Mouse (Mus musculus): ENCODE data around the gene Macrod1.

Gene Macrod1

DNA sequence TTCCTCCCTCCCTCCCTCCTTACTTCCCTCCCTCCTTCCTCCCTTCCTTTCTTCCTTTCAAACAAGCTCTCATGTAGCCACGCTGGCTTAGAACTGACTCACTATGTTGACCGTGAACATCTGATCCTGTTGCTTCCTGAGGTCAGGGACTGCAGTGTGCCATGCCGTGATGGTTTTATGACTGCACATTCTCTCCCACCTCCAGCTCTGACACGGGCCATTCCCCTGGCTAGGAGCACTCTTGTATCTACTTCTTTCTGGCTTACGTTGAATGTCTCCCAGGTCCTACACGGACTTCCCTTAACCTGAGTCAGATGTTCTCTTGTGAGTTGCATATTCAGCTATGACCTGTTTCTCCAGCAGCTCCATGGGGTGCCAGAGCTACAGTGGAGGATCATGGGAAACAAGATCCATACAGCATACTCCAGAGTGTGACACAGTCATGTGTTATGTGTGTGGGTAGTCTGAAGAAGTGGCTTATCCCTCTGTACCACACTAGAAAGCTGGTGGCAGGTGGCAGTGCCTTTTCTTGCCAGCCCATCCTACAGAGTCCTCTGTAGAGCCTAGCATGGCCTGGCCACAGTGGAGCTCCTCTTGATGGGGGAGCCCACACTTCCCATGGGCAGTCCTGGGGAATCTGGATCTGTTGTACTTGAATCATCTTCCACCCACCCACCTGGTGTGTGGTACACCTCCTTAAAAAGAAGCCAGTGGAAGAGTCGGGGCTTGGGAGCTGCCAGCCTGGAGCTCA lies 25.1 kb downstream of the Macrod1 start:
- no peak for DNase-seq (ENCODE audit: low read depth, low spot score)

GRCm38 (mm10) chr19:7083035-7083794 lies 26.6 kb downstream of the Macrod1 start:
- no peak for DNase-seq (ENCODE audit: low read depth, low spot score)

GRCm38 (mm10) chr19:7084734-7085133 lies 28.1 kb downstream of the Macrod1 start:
- DNase-seq (ENCODE audit: low read depth, low spot score) = no peak

DNA sequence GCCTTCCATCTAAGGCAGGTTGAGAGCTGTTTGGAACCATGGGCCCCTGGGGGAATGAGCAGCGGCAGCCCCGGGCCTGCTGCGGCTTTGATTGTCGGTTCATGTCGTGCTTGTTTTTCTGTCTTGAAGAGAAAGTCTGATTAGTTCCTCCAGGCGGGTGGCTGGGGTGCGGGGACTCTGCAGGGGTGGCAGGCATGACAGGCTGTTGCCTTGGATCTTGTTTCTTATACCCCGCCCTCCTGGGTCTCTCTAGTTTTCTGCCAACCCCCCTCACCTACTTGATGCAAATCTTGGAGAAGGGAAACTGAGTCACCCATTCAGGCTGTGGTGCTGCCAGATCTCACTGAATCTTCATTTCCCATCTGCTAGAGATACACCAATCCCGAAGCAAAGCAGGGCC lies 31.9 kb downstream of the Macrod1 start:
- DNase-seq (ENCODE audit: low read depth, low spot score) = no peak

- DNase-seq (ENCODE audit: low read depth, low spot score) = no peak
Observed at GRCm38 (mm10) chr19:7089050-7089449, 32.4 kb downstream of the Macrod1 start.

DNA sequence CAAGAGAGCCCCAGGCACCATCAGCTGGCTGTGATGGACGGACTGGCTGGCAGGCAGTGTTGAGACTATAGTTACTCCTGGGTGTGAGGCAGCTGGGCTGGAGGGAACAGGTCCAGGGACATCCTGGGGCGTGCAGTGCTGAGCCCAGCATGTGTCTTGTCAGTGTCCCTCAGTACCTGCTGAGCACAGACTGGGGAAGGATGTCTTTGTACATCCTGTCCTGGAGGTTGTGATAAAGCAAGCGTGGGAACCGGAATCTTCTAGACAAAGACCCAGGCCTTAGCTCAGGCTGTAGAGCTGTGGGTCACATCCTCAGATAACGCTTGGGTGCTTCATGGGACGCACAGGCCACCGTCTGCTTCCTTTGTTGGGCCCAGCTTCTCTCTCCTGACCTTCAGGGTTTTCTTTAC lies 33.2 kb downstream of the Macrod1 start:
- DNase-seq (ENCODE audit: low read depth, low spot score) = no peak

DNA sequence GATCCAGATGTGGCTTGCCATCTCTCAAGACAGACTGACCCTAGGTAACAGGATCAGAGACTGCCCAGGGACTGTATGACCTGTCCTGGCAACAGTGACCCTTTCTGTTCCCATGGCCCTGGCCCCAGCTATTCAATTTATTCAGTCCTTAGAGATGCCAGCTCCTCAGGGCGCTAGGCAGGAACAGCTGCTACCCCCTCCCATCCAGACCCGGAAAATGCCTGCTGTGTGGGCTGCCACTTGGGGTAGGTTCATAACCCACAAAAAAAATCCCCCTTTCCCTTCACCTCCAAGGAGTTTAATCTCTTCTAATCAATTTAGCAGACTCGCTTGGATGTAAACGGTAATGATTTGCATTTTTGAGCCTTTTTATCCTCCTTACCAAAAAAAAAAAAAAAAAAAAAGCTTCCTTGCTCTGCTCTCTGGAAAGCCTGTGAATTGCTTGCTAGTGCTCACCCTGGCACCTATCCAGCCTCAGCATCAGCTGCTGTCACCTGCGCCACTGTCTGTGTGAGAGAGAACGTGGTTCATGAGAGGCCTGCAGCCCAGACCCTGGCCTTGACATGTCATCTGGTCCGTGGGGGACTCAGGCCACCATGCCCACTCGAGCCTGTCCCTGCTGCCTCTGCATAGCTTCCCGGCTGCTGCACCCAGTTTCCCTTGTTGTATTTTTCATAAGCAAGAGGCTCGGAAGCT lies 33.9 kb downstream of the Macrod1 start:
- DNase-seq (ENCODE audit: low read depth, low spot score) = no peak

DNA sequence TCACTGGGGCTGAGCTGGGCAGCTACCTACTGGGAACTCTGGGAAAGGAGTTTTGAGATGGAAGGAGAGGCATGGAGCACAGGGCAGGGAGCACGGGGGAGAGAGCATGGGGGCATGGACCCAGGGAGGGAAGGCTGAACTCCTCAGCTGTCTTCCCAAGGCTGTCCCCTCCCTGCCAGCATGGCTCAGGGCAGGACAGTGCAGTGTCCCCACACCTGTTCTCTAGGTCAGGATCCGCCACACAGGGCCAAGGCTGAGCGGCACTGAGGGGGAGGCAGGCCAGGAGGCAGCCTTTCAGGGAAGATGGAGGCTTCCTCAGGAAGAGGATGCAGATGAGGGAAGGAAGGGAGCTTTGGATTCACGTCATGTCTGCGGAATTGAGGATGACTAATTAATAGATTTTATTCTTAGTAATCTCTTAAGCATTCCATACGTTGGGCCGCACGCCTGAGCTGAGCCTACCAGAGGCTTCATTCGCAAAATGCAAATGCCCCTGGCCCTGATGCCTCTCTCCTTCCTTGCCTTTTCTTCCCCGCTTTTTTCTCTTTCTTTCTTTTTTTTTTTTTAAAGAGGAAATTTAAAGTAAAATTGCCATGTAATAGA lies 34.9 kb downstream of the Macrod1 start:
- no peak for DNase-seq (ENCODE audit: low read depth, low spot score)

GRCm38 (mm10) chr19:7092756-7093155 lies 36.1 kb downstream of the Macrod1 start:
- DNase-seq (ENCODE audit: low read depth, low spot score) = no peak

GRCm38 (mm10) chr19:7099620-7100155 lies 43.1 kb downstream of the Macrod1 start:
- DNase-seq (ENCODE audit: low read depth, low spot score) = no peak

DNA sequence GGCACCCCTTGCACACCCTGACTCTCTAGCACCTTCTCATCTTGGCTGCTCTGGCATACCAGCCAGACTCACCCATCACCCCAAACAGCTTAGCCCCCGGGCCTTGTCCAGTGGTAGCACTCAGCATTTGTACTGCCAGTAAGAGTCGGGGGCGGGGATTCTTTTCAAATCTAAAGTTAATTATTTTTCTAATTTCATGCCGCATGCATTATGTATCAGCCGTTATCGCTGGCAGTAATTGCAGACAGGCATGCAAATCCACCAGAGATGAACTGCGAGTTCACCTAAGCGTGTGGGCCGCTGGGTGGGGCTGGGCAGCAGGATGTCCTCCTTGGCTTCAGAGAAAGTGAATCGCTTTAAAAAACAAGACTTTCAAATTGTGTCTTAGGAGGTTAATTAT lies 45.4 kb downstream of the Macrod1 start:
- DNase-seq (ENCODE audit: low read depth, low spot score) = no peak

DNA sequence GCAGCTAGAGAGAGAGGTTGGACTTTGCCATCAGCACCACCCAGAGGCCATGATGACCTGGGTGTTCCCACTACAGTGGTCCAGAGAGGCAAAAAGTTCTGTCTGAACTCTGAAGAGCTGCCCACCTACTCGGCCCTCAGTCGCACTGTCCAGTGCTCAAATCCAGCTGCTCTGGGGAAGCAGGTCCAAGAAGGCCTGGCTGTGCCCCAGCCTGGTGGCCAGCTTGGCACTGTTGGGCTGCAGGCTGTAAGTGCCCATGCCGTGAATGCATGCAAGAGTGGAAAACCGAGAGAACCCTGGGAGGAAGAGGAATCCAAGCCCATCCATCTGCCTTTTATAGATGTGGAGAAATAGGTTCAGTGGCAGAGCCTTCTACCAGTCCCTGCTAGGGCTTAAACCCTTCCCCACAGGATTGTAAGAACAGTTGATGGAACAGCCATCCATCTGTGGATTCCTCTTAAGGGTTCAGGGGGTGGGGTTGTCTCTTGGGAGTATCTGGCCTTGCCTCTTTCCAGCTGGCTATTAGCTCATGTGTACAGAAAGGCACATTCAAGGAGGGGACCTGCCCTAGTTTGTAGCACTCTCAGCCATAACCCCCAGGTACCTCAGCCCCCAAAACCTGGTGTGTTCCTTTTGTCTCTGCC lies 46.9 kb downstream of the Macrod1 start:
- DNase-seq (ENCODE audit: low read depth, low spot score) = no peak

- DNase-seq (ENCODE audit: low read depth, low spot score) = no peak
Observed at GRCm38 (mm10) chr19:7103993-7104401, 47.4 kb downstream of the Macrod1 start.

DNA sequence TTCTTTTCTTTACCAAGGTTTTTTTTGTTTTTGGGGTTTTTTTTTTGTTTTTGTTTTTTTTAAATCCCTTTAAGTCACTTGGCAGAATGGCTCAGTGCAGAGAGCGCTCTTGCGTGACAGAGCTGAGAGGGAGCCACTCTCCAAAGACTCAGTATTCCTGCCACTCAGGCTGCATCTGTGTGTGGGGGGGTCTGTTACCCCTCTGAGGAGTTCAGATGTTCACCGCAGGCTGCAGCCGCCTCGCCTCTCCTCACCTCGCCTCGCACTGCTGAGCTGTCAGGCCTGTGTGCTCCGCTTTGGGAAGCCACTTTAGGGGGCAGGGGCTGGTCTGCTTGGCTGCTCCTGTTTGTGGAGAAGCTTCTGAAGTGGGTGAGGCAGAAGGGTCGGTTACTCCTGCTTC lies 48.9 kb downstream of the Macrod1 start, which contains the start of gene Flrt1:
TSS of gene Flrt1 (minus strand) at position 186 of the 400 bp plus-strand sequence.
- DNase-seq (ENCODE audit: low read depth, low spot score) = no peak

GRCm38 (mm10) chr19:7106566-7106965 lies 50.0 kb downstream of the Macrod1 start:
- no peak for DNase-seq (ENCODE audit: low read depth, low spot score)

GRCm38 (mm10) chr19:7107174-7107573 lies 50.6 kb downstream of the Macrod1 start:
- no peak for DNase-seq (ENCODE audit: low read depth, low spot score)

DNA sequence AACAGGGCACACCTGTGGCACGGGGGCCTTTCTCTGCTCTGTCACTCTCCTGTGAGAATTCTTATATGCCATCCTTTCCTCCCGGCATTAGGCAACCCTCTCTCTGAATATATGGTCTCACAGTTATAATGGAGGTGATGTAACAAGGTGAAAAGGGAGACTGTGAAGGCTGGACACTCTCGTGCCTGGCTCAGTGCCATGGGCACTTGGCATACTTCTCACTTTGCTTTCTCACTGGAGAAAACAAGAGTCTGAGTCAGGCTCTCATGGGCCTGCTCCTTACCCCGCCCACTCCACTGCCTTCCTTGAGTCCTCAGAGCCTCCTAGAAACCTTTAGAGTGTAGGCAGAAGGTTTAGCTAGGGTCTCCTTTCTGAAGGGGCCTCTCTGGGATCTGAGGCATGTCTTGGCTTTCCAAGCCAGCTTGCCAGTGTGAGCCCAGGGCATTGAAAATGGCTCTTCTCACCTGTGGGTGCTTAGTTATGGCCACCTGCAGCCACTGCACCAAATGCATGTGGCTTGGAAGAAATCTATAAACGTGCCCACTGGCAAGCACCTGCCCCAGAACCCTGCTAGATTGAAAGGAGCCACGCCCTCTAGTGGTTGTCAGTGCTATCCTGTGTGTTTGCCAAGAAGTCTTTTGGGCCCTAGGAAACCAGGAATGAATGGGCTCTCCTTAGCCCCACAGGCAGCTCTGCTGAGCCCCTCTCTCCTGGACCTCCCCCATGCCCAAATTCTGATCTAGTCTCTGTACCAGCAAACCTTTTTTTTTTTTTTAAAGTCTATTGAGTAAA lies 51.7 kb downstream of the Macrod1 start:
- peak; percentile 27 for DNase-seq (ENCODE audit: low read depth, low spot score)

- DNase-seq (ENCODE audit: low read depth, low spot score) = no peak
Observed at GRCm38 (mm10) chr19:7110097-7110496, 53.5 kb downstream of the Macrod1 start.

DNA sequence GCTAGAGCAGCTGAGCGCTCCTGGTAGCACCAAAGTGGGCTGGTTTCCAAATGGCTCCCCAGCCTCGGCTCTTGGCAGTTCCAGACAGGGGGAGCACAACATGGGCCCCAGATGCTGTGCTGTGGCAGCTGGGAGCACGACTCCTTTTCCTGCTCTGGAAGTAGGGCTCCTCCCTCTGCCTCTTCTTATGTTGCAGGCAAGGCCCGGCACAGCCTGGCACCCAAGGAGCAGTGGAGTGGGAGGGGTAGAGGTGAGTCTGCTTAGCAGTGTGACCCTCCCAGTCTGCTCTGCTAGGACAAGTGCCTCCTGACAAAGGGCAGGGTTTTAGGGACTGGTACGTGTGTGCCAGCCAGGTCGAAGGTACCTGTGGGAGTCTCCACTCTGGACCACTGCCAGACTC lies 54.3 kb downstream of the Macrod1 start:
- no peak for DNase-seq (ENCODE audit: low read depth, low spot score)

DNA sequence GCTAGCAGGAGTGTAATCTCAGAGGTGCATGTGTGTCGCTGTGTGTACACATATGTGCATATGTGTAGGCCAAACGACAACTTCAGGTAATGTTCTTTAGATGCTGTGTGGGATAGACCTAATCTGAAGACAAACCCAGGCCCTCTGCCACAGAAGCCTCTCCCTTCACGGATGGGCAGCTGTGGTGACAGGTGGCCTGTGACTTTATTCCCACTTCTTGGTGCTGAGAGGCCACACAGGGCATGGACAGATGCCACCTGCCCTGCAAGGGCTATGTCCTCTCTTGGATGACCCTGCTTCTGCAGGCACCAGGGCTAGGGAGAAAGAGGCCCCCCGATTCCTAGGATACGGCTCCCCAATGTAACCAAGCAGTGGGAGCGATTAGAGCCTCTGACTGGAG lies 54.7 kb downstream of the Macrod1 start:
- DNase-seq (ENCODE audit: low read depth, low spot score) = no peak
